Comparison of ENCODE assay signal across 8 mouse cellular contexts in the genomic region with DNA sequence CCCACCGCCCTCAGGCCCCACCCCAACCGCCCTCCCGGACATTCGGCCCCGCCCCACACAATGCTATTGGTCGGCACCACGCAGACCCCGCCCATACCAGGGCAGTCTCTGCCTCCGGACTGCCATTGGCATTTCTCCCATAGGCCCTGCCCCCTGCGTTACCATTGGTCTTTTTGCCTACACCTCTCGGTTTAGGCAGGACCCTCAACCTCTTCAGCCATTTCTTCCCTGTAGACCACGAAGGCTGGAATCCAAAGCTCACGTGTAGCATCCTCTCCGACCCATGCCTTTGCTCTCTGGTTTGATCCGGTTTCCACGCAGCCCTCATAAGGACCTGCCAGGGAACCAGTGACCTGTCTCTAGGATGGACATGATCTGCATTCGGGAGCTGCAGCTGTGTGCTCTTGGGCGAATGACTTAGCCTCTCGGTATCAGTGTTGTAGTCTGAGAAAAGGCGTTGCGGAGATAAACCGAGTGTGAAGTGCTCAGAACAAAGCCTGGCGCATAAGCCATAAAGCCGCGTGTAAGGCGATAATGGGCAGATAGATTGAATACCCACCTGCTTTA. TPM values are rescaled to one million over a fixed set of nuclear protein-coding genes. Genes with fewer than 3 reads are reported as not detected.
DNase-seq lines count a peak whose midpoint lies in the region; ATAC-seq lines count a peak whose summit lies in the region.

No protein-coding gene starts in this region.

- H3K9ac ChIP-seq in hindbrain, embryonic 12.5 days = peak overlapping the region; percentile 100

- H3K4me3 ChIP-seq in hindbrain, embryonic 12.5 days = peak overlapping the region; percentile 96

- DNase-seq in R1 (ENCODE audit: low read depth, low spot score) = peak; percentile 97
- peak; percentile 100 for DNase-seq in cerebellum, postnatal 10 days
- DNase-seq in frontal cortex, postnatal 10 days (ENCODE audit: low spot score in 2 of 2) = peak; percentile 96 to 97
- DNase-seq in layer of hippocampus, postnatal 10 days (ENCODE audit: low spot score in 2 of 2) = peak; percentile 97 to 98
- peak; percentile 99 for DNase-seq in lung, postnatal 10 days
- DNase-seq in ovary, postnatal 14 days (ENCODE audit: low spot score) = peak; percentile 97
- DNase-seq in thymus, postnatal 10 days (ENCODE audit: low spot score in 2 of 2) = peak; percentile 98

- no peaks in the 10 kb centered on the region for H3K27me3 ChIP-seq in hindbrain, embryonic 12.5 days

- H3K27ac ChIP-seq in hindbrain, embryonic 12.5 days = peak overlapping the region; percentile 89

- H3K4me2 ChIP-seq in hindbrain, embryonic 12.5 days (replicated peaks) = peak overlapping the region; percentile 65

- H3K4me1 ChIP-seq in hindbrain, embryonic 12.5 days = peaks cover 42% of the 10 kb centered on the region

- peak; percentile 95 for ATAC-seq in hindbrain, embryonic 12.5 days (ENCODE audit: low FRiP score)

- WGBS in hindbrain, embryonic 12.5 days = 5% methylated on average over 26 of the region's 26 CpGs

- H3K36me3 ChIP-seq in hindbrain, embryonic 12.5 days = peaks cover 14% of the 10 kb centered on the region

- no peaks in the 10 kb centered on the region for H3K9me3 ChIP-seq in hindbrain, embryonic 12.5 days (replicated peaks)

RNA-seq across cellular contexts. Expression of a gene that starts 0.4 kb away (rescaled TPM):
- polyA plus RNA-seq in hindbrain, embryonic 12.5 days (2016; fragmentation: Nextera tagmentation; extraction: Ambion mirVana) = 83.7 and 98.3 TPM in 2 replicates
- total RNA-seq in layer of hippocampus, postnatal 10 days (2021) = 100 to 1,000 TPM; 371 to 388 TPM

RNA-seq across cellular contexts. Expression of a gene that starts 42.1 kb away (rescaled TPM):
- 23.8 and 27.6 TPM in 2 replicates for polyA plus RNA-seq in hindbrain, embryonic 12.5 days (2016; fragmentation: Nextera tagmentation; extraction: Ambion mirVana)
- total RNA-seq in layer of hippocampus, postnatal 10 days (2021) = 10 to 100 TPM; 29.3 to 38.8 TPM

RNA-seq across cellular contexts. Expression of a gene that starts 53.0 kb away (rescaled TPM):
- polyA plus RNA-seq in hindbrain, embryonic 12.5 days (2016; fragmentation: Nextera tagmentation; extraction: Ambion mirVana) = 31.3 and 31.7 TPM in 2 replicates
- 10 to 100 TPM; 53.7 to 54.5 TPM for total RNA-seq in layer of hippocampus, postnatal 10 days (2021)

RNA-seq across cellular contexts. Expression of a gene that starts 55.6 kb away (rescaled TPM):
- polyA plus RNA-seq in hindbrain, embryonic 12.5 days (2016; fragmentation: Nextera tagmentation; extraction: Ambion mirVana) = 22.8 and 25.7 TPM in 2 replicates
- 10 to 100 TPM; 27.6 to 28.5 TPM for total RNA-seq in layer of hippocampus, postnatal 10 days (2021)

Comparison
In these comparisons a context has a peak if more than half of its experiments do, and no peak if none do; other contexts are left out.
1. Peak in every context shown above with its lines: DNase-seq, ATAC-seq, H3K4me3 ChIP-seq and H3K27ac ChIP-seq.